In the genomic region with DNA sequence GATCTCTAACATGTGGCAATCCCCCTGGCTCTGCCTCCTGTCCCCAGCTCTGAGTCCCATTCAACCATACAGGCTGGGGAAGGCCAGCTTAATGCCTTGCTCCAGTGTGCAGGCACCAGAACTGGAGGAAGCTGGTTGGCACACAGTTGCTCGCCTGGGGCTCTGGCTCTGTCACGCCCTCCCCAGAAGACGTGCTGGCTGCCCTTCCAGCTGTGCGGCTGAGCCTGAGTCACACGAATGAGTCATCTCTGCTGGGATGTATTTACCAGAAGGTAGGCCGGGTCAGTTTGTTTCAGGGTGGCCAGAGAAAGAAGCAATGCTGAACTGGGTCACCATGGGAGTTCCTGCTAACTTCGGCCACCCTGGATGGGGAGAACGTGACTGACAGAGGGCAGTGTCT, we compare ENCODE assay signal across 9 mouse cellular contexts.
DNase-seq lines count a peak whose midpoint lies in the region; ATAC-seq and TF ChIP-seq lines count a peak whose summit lies in the region.
"Had no signal": no experiment of that assay in that cellular context is flagged by ENCODE, and none has a peak within 500 bp of the region (broad histone marks: within the 10 kb centered on the region; RNA-seq: fewer than 3 reads in every experiment).

No protein-coding gene starts in this region.

- TF ChIP-seq CTCF in thymus, adult 2 months (IDR thresholded peaks at IDR 0.05; ENCODE audit: borderline replicate concordance, control insufficient read depth, extremely low read depth, insufficient read depth, low read length, poor library complexity): no peak

- peaks cover 27% of the 10 kb centered on the region for H3K36me3 ChIP-seq in heart, embryonic 12.5 days
- H3K36me3 ChIP-seq in stomach, embryonic 14.5 days (ENCODE audit: control insufficient read depth, insufficient read depth, low read length): peaks cover 6% of the 10 kb centered on the region; the same call in 1 of the 2 replicates
- H3K36me3 ChIP-seq in thymus, adult 2 months (ENCODE audit: control insufficient read depth, insufficient read depth, low read length): no peaks in the 10 kb centered on the region

- no peaks in the 10 kb centered on the region for H3K9me3 ChIP-seq in heart, embryonic 12.5 days (replicated peaks)
- no peaks in the 10 kb centered on the region for H3K9me3 ChIP-seq in stomach, embryonic 14.5 days (ENCODE audit: control insufficient read depth, low read depth, low read length)
- H3K9me3 ChIP-seq: embryonic facial prominence, embryonic 13.5 days had no signal

- no peak overlapping the region for H3K4me3 ChIP-seq in heart, embryonic 12.5 days
- no peak overlapping the region for H3K4me3 ChIP-seq in stomach, embryonic 14.5 days (ENCODE audit: low read depth, low read length)
- H3K4me3 ChIP-seq in thymus, adult 2 months (ENCODE audit: control insufficient read depth, insufficient read depth, low read length): no peak overlapping the region
- H3K4me3 ChIP-seq: embryonic facial prominence, embryonic 13.5 days had no signal

- WGBS in heart, embryonic 12.5 days: 39% methylated on average over 8 of the region's 8 CpGs
- WGBS in large intestine, adult 2 months: 11% methylated on average over 8 of the region's 8 CpGs
- WGBS in stomach, embryonic 14.5 days: 49% methylated on average over 8 of the region's 8 CpGs
- WGBS in thymus, adult 2 months: 58% methylated on average over 8 of the region's 8 CpGs

- no peaks in the 10 kb centered on the region for H3K27me3 ChIP-seq in heart, embryonic 12.5 days (replicated peaks)
- H3K27me3 ChIP-seq in stomach, embryonic 14.5 days (ENCODE audit: control insufficient read depth, insufficient read depth, low read length): no peaks in the 10 kb centered on the region
- no peaks in the 10 kb centered on the region for H3K27me3 ChIP-seq in thymus, adult 2 months (ENCODE audit: control insufficient read depth, insufficient read depth, low read length)
- H3K27me3 ChIP-seq: embryonic facial prominence, embryonic 13.5 days had no signal

- peak; percentile 97 for DNase-seq in NIH3T3 (ENCODE audit: low read depth)
- peak; percentile 91 for DNase-seq in adrenal gland, postnatal 14 days
- DNase-seq in large intestine, adult 2 months (ENCODE audit: low read depth, low spot score): peak; percentile 25
- DNase-seq in thymus, adult 2 months: no peak

- H3K4me2 ChIP-seq in heart, embryonic 12.5 days: no peak overlapping the region
- no peak overlapping the region for H3K4me2 ChIP-seq in stomach, embryonic 14.5 days (replicated peaks; ENCODE audit: low read depth, low read length)
- H3K4me2 ChIP-seq: embryonic facial prominence, embryonic 13.5 days had no signal

- H3K27ac ChIP-seq in heart, embryonic 12.5 days (ENCODE audit: poor library complexity, severe bottlenecking): no peak overlapping the region
- peak overlapping the region; percentile 10; the same call in 1 of the 2 replicates for H3K27ac ChIP-seq in stomach, embryonic 14.5 days (ENCODE audit: low read length)
- H3K27ac ChIP-seq in thymus, adult 2 months (ENCODE audit: control insufficient read depth, insufficient read depth, low read length): no peak overlapping the region
- H3K27ac ChIP-seq: embryonic facial prominence, embryonic 13.5 days had no signal

- no peak overlapping the region for H3K9ac ChIP-seq in heart, embryonic 12.5 days
- H3K9ac ChIP-seq in stomach, embryonic 14.5 days (replicated peaks; ENCODE audit: low read depth, low read length): no peak overlapping the region
- H3K9ac ChIP-seq: embryonic facial prominence, embryonic 13.5 days had no signal

- H3K4me1 ChIP-seq in heart, embryonic 12.5 days (replicated peaks): peaks cover 20% of the 10 kb centered on the region
- 0 out of 2 replicates have a peak, but pooled peaks cover 3% of the 10 kb centered on the region for H3K4me1 ChIP-seq in stomach, embryonic 14.5 days (ENCODE audit: control insufficient read depth, insufficient read depth, low read length)
- 0 out of 2 replicates have a peak, but pooled peaks cover 4% of the 10 kb centered on the region for H3K4me1 ChIP-seq in thymus, adult 2 months (replicated peaks; ENCODE audit: control insufficient read depth, insufficient read depth, low read length)

- no peak for TF ChIP-seq POLR2A in thymus, adult 2 months (IDR thresholded peaks at IDR 0.05; ENCODE audit: control insufficient read depth, extremely low read depth, insufficient read depth, low read length, poor library complexity)

- peak; percentile 71; the same call in 1 of the 2 replicates for ATAC-seq in heart, embryonic 12.5 days (ENCODE audit: insufficient number of reproducible peaks, low FRiP score)
- peak; percentile 78 for ATAC-seq in stomach, embryonic 14.5 days (ENCODE audit: insufficient number of reproducible peaks, insufficient read depth, low FRiP score, low read depth)
- no peak for ATAC-seq in CD4-positive, CD25-positive, alpha-beta regulatory T cell, adult 4 months
- no peak for ATAC-seq in erythroid progenitor cell, adult 5-6 weeks (replicated peaks; ENCODE audit: low FRiP score, poor library complexity, severe bottlenecking)

Comparison
In these comparisons a context has a peak if more than half of its experiments do, and no peak if none do; other contexts are left out.
1. ATAC-seq: peak in heart, embryonic 12.5 days (single experiment) and stomach, embryonic 14.5 days (single experiment); none in CD4-positive, CD25-positive, alpha-beta regulatory T cell, adult 4 months (single experiment) and erythroid progenitor cell, adult 5-6 weeks (single experiment).